Mouse (Mus musculus) T-helper 17 cell (primary cell): ENCODE data around the gene Pip4k2a.
"Not testable (repeated sequence)": the region's sequence is repeated elsewhere in the genome, so short reads cannot be mapped to it uniquely, and the experiment has no call there.

Source experiments
- in situ Hi-C, 2 experiments: fragments of 300-600 bp; cut with MboI, MseI; formaldehyde crosslinking; loops; 1 replicate in 1 of 2; 2 replicates in 1 of 2; pipeline ENCODE4 v1.15.1; 2025; ENCODE audit warnings: high pct_unique_total_duplicates in 2 of 2

Pip4k2a gene

GRCm38 (mm10) chr2:18907269-18907668, 90.7 kb downstream of the Pip4k2a start:
- in situ Hi-C loops = loop anchor here in 1 of 2 experiments (25.0 kb wide), 1 partner anchor 730 kb away; no protein-coding TSS in a partner anchor

DNA sequence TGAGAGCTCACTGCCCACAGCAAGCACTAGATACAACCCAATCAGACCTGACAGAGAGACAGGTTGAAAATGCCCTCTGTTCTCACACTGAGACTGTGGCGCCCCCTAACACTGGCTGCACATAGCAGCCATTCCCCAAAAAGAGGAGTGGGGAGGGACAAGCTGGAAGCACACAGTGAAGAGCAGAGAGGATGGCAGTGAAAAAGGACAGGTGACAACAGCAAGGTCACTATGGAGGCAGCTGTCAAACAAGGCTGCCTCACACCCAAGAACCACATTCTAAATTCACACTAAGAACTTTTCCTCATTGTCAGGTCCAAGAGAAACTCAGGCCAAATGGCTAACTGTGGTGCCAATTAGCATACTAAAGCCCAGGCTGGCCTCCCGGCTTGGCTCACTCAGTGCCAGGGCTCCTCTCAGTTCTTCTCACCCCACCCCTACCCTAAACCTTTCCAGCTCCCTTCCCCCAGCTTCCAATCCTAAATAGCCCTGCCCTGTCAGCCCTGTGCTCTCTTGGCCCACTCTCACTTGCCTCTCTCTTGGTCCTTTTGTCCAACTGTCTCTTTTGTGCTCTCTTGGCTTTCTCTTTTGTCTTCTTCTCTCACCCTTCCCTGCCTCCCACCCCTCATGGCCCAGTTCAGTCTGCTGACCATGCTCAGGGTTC, 91.4 kb downstream of the Pip4k2a start:
- in situ Hi-C loops = loop anchor here in 1 of 2 experiments (25.0 kb wide), 1 partner anchor 731 kb away; no protein-coding TSS in a partner anchor

DNA sequence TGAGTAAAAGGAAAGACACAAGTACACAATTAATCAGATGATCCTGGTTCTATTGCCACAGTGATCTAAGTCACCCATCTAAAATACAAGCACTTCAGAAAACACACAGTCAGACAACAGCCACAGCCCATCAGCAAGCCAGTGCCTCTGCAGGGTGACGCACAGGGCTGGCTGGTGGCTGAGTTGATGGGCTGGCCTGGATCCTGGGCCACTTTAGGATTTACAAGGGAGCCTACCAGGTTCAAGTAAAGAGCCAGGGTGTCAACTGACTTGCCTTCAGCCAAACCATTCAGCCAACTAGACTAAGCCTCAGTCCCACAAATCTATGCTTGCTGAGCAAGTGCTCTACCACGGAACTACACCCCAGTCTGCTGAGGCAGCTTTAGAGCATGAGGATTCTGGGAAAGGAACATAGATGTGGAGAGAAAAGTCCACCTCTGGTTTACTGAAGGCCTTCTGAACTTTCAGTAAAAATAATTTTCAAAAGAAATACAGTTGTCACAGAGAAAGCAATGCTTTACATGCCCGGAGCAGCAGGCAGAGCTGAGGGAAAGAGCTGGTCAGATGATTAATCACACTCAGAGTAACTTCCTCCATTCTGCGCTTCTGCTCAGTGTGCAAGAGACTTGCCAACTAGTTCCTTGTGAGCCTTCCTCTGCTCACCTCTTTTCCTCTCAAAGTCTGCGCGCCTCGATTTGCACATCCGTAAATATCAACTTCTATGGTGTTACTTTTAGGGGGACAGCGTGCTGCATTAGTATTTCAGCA, 94.4 kb downstream of the Pip4k2a start:
- in situ Hi-C loops = loop anchor here in 1 of 2 experiments (5.0 to 25.0 kb wide), 2 partner anchors 94 to 734 kb away; partner anchors contain the start of genes 4930426L09Rik and Pip4k2a

DNA sequence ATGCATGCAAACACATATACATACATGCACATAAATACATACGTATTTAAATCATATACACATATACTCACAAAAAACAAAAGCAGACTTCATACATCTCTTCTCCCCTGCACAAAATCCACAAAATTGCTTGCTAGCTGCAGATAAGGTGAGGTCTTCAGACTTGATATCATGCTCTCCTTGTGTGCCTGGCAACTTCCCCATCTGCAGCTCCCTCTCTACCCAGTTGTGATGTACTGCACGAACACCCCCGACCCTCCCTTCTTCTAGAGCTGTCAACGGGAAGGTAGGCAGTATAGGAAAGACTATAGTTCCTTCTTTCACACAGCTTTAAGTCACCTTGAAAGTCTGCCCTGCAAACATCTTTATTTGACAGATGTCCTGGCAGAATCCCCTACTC, 96.8 kb downstream of the Pip4k2a start:
- in situ Hi-C loops = loop anchor here in 1 of 2 experiments (5.0 to 25.0 kb wide), 2 partner anchors 96 to 736 kb away; partner anchors contain the start of genes 4930426L09Rik and Pip4k2a

DNA sequence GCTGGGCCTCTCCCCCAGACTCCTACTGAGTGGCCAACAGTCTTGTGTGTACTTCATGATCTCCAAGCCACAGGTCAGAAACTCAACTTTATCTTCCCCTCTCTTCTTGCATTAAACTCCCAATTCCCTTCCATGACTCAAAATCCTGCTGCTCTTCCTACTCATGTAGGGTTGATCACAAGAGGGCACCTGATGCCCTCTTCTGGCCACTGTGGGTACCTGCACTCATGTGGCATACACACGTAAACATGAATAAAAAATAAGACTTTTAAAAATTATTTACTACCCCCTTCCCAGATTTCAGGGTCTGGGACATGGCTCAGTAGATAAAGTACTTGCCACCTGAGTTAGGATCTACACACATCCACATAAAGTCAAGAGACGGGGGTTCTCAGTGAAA, 97.3 kb downstream of the Pip4k2a start:
- in situ Hi-C loops = loop anchor here in 1 of 2 experiments (5.0 to 25.0 kb wide), 2 partner anchors 97 to 737 kb away; partner anchors contain the start of genes 4930426L09Rik and Pip4k2a

- in situ Hi-C loops = no loop called here
Observed at GRCm38 (mm10) chr2:18897742-18898256, 100.1 kb downstream of the Pip4k2a start.

- in situ Hi-C loops = no loop called here
Observed at GRCm38 (mm10) chr2:18896015-18896414, 101.9 kb downstream of the Pip4k2a start.

GRCm38 (mm10) chr2:18893336-18893735, 104.6 kb downstream of the Pip4k2a start:
- in situ Hi-C loops = not testable (repeated sequence)

DNA sequence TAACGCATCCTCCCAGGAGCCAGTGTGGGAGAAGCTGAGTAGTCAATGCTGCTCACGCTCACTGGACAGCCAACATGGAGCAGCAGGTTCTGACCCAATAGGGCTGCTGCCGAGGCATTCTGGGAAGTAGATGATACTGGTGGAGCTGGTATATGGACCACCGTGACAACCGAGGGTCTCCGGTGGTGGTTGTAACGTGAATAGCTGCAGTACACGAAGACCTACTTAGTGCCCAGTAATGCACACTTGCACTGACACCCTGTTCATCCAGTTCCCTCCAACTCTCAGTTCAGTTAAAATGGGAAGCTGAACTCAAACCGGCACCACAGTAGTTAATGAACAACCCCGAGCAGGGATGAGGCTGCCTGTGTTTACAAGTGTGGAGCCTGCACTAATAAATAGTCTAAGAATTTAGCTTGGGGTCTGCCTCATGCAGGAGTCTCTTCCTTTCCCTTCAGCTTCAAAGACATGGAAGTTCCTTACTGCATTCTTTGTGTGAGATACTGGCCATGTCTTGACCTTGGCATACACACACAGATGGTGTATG, 105.9 kb downstream of the Pip4k2a start:
- in situ Hi-C loops = no loop called here

GRCm38 (mm10) chr2:18890227-18891001, 107.5 kb downstream of the Pip4k2a start:
- in situ Hi-C loops = no loop called here

- in situ Hi-C loops = loop anchor here in 1 of 2 experiments (10.0 kb wide), 1 partner anchor 1981 kb away; no protein-coding TSS in a partner anchor
Observed at GRCm38 (mm10) chr2:18884277-18884676, 113.6 kb downstream of the Pip4k2a start.

DNA sequence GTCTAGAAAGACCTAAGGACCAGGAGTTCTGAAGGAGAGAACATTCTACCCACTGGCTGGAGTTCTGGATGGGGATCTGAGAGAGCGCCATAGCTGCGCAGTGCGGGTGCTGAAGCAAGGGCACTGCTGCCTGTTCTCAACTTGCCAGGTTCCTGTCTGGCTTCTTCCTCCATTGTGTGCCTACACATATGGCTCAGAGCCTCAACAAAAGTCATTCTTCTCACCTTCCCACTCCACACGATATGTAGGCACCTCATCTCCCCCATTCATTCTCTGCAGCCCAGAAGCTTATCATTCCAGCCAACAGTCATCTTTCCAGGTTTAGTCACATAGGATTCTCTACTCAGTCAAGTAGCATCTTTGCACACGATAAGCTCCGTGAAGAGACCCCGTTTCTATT, 123.3 kb downstream of the Pip4k2a start:
- in situ Hi-C loops = loop anchor here (5.0 kb wide), 2 partner anchors 403 to 478 kb away; no protein-coding TSS in a partner anchor

DNA sequence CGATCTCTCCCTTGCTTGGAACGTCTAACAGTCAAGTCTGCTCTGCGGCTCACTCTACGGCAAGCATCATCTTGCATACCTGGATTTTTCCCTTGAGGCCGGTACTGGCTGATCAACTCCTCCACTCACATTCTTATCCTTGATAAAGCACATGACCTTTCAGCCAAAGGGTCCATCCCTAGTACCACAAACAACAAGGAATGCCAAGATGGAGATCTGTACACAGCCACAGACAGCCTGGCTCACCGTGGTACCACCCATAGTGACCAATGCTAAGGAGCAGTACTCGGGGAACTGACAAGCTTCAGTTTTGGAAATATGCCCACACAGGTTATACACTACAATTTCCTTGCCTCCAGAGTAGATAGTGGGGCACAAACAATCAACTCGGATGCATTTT, 123.9 kb downstream of the Pip4k2a start:
- in situ Hi-C loops = loop anchor here (5.0 kb wide), 2 partner anchors 403 to 478 kb away; no protein-coding TSS in a partner anchor

GRCm38 (mm10) chr2:18873440-18873839, 124.5 kb downstream of the Pip4k2a start:
- in situ Hi-C loops = loop anchor here (5.0 kb wide), 2 partner anchors 404 to 479 kb away; no protein-coding TSS in a partner anchor

DNA sequence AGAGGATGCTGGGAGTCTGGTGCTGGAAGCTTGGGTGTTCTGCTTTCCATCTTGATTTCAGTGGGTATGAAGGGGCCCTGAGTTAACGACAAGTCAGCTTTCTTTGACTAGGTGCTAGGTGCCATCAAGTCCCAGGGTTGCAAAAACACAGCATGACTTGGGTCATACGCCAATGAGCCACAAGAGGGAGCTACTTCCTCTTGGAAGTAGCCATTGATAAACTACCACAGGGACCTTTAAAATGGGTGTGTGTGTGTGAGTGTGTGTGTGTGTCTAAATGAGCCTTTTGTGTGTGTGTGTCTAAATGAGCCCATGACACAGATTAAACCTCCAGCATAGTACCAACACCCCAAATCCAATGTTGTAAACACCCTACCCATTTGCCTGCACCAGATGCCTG, 125.1 kb downstream of the Pip4k2a start:
- in situ Hi-C loops = loop anchor here (5.0 kb wide), 2 partner anchors 405 to 480 kb away; no protein-coding TSS in a partner anchor

DNA sequence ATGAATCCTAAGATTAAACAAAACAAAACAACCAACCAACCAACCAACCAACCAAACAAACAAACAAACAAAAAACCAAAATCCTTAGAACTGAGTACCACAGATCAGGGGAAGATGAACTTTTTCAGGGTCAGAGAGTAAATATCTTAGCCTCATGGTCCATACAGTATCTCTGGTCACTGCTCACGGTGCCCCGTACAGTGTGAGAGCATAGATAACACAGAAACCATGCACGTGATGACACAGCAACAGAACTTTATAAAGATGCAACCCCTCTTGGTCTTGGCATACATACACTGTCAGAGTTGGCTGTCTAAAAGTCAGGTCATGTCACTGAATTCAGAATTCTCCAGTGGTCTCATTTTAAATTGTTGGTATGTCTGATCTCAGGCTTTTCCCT, 126.8 kb downstream of the Pip4k2a start:
- in situ Hi-C loops = loop anchor here (5.0 kb wide), 2 partner anchors 406 to 481 kb away; no protein-coding TSS in a partner anchor

DNA sequence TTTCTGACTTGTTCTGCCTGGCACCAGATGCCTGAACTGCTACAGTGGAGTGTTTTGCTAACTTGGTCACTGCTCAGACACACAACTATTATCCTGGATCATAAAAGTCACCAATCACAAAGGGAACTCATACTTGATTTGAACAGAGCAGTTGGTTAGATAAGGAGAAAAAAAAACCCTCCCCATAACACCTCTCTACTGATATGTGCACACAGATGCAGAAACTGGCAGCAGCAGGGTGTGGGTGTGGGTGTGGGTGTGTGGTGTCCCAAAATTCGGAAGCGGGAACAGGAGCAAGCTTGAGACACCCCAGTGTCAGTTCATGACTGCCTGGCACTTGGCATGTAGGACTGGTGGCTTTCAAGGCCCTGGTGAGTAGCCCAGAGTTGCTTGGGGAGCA, 130.9 kb downstream of the Pip4k2a start:
- in situ Hi-C loops = no loop called here

GRCm38 (mm10) chr2:18864719-18865118, 133.2 kb downstream of the Pip4k2a start:
- in situ Hi-C loops = no loop called here

DNA sequence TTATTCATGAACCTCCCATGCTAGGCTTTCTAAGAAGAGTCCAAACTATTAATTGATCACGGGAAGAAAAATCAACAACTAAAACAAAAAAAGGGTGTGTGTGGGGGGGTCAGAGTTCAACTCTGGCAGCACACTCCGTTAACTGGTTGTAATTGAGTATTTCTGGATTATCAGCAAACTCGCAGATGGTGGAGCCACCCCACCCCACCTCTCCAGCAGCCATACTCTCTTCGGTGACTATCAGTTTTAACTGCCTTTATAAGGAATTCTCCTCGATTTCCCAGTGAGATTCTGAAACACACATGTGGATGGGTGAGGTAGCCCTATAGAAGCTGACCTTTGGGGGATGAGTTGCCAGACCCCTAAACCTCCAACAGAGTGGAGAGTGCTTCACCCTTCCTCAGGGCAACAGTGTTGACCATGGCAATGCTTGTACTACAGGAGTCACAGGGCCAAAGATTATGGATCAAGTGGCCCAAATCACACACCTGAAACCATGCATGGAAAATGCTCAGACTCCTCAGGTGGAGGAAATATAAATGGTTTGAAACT, 136.2 kb downstream of the Pip4k2a start:
- in situ Hi-C loops = no loop called here

GRCm38 (mm10) chr2:18860686-18861085, 137.2 kb downstream of the Pip4k2a start:
- in situ Hi-C loops = no loop called here
